Mouse (Mus musculus) right cerebral cortex, postnatal 10 days (tissue): ENCODE measurements around the gene Fis1.
"Not testable (repeated sequence)": the region's sequence is repeated elsewhere in the genome, so short reads cannot be mapped to it uniquely, and the experiment has no call there.

ENCODE experiments used
- DNase-seq, 2 experiments: peaks; one replicate each; pipeline ENCODE4 v3.0.0; 2021; ENCODE audit warnings: low spot score in 2 of 2

The Fis1 gene

GRCm38 (mm10) chr5:136953015-136953414 lies at the start of gene Fis1:
TSS of gene Fis1 (plus strand) at chr5:136953275.
- peak; percentile 97 for DNase-seq

DNA sequence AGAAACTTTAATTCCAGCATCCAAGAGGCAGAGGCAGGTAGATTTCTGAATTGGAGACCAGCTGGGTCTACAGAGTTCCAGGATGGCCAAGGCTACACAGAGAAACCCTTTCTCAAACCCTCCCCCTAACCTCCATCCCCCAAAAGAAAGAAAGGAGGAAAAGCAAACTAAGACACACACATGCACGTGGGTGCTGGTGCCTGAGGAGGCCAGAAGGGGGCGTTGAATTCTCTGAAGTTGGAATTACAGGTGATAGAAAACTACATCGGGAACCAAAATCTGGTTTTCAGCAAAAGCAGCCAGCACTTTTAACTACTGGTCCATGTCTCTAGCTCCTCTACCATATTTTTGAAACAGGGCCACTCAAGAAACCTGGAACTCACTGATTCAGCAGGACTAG lies 48.5 kb upstream of the Fis1 start:
- no peak for DNase-seq

DNA sequence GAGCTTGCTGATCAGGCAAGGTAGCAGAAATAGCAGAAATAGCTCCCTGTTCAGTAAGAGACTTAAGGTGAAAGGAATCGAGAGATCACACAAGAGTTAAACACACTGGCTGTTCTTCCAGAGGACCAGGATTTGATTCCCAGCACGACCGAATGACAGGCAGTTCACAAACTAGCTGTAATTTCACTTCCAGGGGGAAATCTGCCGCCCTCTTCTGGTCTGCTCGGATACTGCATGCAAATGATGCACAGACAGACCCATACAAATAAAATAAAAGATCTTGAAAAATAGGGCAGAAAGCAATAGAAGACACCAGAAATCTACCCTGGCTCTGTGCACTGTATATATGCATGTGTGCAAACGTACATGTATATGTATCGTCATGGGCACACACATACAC lies 47.4 kb upstream of the Fis1 start:
- DNase-seq, result no peak

GRCm38 (mm10) chr5:136907587-136907986 lies 45.5 kb upstream of the Fis1 start:
- DNase-seq, result no peak

GRCm38 (mm10) chr5:136907991-136908857 lies 44.9 kb upstream of the Fis1 start, which contains the start of gene Ift22:
TSS of gene Ift22 (plus strand) at chr5:136908150.
- peak; percentile 97 to 98 for DNase-seq

DNA sequence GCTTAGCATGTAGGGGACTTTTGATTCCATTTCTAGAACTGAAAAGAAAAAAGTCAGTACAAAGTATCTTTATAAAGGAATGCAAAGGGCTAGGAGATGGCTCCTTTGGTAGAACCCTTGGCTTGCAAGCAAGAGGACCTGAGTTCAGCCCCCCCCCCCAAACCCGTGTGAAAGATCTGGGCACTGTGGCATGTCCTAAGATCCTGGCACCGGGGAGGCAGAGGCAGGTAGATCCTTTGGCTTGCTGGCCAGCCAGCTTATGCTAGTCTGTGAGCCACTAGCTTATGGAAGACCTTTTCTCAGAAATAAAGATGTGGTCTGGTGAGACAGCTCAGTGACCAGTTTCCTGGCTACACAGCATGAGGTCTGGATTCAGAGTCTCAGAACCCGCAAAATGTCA lies 38.9 kb upstream of the Fis1 start:
- no peak for DNase-seq

GRCm38 (mm10) chr5:136917613-136918242 lies 35.3 kb upstream of the Fis1 start:
- DNase-seq, result no peak

- peak; percentile 80 to 91 for DNase-seq
These were observed 34.2 kb upstream of the Fis1 start for GRCm38 (mm10) chr5:136918655-136919472.

DNA sequence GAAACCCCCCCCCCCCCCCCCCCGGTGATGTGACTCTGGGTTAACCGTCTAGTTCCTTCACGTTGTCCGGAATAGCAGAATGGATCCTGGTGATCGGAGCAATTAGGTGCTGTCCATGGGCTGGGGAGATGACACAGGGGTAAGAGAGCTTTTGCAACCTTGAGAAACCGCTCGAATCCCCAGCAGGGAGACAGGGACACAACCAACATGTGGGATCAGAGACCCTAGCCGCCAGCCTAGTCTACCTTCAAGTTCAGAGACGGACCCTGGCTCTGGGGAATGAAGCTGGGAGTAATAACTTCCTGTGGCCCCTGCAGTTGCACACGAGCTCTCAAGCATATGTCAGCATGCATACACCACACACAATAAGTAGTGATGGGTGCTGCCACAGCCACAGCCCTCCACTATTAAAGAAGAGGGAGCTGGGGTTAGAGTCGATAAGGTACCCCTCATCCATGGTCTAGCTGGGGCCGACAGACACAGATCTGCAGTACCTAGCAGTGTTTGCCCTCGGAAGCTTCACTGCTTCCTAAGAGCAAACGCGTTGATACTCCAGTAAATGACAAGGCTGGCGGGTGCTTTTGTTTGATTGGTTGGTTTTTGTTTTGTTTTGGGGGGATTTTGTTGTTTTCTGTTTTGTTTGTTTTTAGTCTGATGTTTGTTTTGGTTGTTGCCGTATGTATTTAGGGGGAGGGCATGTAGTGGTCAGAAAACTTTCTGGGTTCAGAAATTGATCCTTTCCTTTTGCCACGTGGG lies 33.4 kb upstream of the Fis1 start:
- DNase-seq, result no peak

DNA sequence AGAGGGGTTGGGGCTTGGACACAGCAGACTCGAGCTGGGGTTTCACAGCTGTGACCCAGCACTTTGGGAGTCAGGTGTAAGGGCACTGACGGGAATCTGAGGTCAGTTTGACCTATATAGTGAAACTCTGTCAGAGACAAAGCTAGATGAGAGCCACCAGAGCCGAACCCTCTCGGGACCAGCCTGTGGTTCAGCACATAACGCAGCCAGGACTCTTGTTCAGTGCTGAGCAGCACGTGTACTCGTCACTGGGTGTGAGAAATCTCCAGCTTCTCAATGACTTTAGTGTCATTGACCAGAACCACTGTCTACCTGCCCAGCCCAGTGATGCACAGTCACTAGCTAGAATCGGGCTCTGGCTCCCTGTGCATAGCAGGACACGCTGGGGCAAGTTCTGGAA lies 30.2 kb upstream of the Fis1 start:
- no peak for DNase-seq

DNA sequence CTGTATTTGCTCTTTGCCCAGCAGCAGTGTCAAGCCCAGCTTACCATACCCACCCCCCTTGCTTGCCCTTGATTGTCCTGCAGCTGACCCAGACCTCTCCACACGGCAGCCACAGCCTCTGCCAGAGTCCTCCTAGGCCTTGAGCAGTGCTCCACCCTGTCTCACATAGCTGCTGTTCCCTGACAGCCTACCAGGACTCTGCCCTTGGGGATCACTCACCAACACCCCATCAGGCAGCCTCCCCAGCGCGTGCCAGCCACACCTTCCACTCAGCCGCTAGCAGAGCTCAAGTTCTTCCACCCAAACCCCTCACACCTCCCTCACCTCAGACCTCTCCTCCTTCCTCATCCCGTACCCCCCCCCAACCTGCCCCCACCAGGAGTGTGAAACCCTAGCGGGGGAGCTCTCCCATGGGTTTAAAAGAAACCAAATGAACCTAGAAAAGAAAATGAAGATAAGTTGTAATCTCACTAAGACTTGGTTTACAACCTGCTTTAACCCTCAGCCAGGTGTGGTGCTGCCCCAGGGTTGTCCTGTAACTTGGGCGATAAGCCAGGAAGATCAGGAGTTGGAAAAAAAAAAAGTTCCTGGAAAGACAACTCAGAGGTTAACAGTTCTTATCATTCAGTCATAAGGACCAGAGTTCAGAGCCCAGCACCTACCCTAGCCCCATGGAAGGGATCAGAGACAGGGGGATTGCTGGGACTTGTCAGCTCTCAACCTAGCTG lies 29.2 kb upstream of the Fis1 start:
- no peak for DNase-seq

- DNase-seq, result peak; percentile 86 to 91
These were observed 24.0 kb upstream of the Fis1 start for GRCm38 (mm10) chr5:136929073-136929472.

GRCm38 (mm10) chr5:136931896-136932295 lies 21.2 kb upstream of the Fis1 start:
- no peak for DNase-seq

GRCm38 (mm10) chr5:136932956-136933355 lies 20.1 kb upstream of the Fis1 start:
- no peak for DNase-seq

DNA sequence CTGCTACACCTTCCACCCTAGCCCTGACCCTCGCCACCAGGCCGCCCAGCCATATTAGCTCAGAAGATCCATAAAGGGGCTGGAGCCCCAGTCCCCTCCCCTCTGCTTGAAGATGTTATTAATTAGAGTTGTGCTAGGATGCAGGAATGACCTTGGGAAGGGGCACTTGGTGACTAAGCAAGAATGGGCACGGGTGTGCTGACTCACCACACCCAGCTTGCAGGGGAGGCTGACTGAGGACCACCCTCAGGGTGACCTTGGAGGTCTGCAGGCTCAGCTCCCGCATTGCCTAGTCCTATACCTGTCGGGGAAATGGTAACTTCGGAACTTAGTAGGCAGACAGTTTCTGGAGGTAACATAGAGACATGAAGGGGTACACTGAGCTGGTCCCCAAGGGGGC lies 19.1 kb upstream of the Fis1 start:
- no peak for DNase-seq

- no peak for DNase-seq
These were observed 17.0 kb upstream of the Fis1 start for GRCm38 (mm10) chr5:136935905-136936695.

- no peak for DNase-seq
These were observed 16.3 kb upstream of the Fis1 start for GRCm38 (mm10) chr5:136936750-136937149.

DNA sequence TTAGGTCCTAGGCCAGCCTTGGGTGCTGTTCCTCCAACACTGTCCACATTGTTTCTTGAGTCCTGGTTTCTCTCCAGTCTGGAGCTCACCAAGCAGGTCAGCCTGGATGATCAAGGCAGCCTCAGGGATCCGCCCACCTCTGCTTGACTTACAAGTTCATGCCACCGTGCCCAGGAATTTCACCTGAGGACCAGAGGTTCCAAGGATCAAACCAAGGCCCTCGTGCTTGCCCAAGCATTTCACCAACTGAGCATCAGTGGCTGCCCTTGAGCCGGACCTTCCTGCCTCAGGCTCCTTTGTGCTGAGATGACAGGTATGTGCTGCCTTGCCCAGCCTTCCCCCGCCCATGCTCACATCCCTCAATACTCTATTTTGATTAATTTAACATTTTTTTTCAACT lies 15.5 kb upstream of the Fis1 start:
- no peak for DNase-seq

DNA sequence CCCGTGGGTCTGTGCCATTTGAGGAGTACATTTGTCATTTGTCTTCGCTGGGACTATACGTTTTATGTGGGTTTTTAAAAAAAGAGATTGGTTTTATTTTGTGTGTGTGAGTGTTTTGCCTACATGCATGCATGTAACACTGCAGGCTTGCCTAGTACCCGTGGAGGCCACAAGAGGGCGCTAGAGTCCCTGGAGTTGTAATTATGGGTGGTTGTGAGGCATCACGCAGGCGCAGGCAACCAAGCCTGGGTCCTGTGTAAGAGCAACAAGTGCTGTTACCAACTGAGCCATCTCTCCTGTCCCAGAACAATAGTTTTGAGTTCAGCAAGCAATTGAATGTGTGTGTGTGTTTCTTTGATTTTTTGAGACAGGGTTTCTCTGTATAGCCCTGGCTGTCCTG lies 13.8 kb upstream of the Fis1 start:
- no peak for DNase-seq

- not testable (repeated sequence) for DNase-seq
These were observed 13.0 kb upstream of the Fis1 start for GRCm38 (mm10) chr5:136940029-136940428.
